Mouse (Mus musculus) cerebellum, adult (tissue): ENCODE measurements around the gene Kdelc2.

ENCODE experiments used
- ATAC-seq: cut with Nextera tagmentation; 2 replicates; pipeline ENCODE4 v1.9.2; 2017; ENCODE audit warnings: mild to moderate bottlenecking, moderate library complexity, mixed read lengths; ENCODE audit not compliant: insufficient number of reproducible peaks, low FRiP score, low TSS enrichment

Kdelc2 gene

DNA sequence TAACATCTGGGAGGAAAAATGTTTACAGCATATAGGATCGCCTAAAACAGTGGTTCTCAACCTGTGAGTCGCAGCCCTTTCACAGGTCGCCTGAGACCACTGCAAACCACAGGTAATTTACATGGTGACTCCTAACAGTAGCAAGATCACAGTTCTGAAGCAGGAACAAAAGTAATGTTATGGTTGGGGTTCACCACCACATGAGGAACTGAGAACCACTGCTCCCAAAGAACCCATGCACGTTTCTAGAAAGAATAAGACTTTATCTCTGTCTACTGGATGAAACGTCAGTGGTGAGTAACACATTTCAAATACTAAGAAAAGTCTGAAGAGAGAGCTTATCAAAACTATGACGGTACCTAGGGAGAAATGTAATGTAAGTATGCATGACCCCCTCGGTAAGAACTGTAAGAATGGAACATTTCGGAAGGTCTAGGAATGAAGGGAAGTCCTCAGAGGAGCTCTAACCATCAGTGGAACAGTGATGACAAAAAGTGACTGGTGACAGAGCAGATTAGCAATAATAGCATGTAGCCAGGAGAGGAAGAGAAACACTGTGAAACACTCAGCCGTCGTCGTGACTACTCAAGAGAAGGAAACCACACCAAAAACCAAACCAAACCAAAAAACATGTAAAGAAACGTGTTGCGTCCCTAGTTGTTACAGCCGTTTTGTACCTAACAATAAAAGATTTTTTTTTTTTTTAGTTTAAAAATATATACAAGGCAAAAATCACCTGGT lies 52.2 kb downstream of the Kdelc2 start:
- no peak for ATAC-seq

DNA sequence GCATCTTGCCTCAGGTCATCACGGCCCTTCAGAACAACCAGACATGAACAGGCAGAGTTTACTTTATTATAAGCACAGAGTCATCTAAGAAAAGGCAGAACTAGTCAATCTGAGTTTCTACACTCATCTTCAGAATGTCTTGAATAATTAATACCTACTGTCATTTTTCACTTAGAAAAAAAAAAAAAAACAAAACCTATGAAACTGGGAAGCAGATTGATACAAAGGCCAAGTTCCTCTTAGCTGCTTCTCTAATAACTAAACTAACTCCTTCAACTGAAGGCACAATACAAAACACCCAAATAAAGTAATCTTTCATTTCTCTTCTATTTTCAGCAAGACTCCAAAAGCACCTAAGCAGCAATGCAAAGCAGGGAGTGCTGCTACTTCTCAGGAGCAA lies 66.8 kb downstream of the Kdelc2 start:
- ATAC-seq, result no peak
